Mouse (Mus musculus): Measurements from ENCODE around the gene Capn15. TPM values are rescaled to one million over a fixed set of nuclear protein-coding genes. Genes with fewer than 3 reads are reported as not detected.

The Capn15 gene
- total and polyA plus RNA-seq, 3 experiments: 5.6 to 16.2 TPM; not detected in 1

DNA sequence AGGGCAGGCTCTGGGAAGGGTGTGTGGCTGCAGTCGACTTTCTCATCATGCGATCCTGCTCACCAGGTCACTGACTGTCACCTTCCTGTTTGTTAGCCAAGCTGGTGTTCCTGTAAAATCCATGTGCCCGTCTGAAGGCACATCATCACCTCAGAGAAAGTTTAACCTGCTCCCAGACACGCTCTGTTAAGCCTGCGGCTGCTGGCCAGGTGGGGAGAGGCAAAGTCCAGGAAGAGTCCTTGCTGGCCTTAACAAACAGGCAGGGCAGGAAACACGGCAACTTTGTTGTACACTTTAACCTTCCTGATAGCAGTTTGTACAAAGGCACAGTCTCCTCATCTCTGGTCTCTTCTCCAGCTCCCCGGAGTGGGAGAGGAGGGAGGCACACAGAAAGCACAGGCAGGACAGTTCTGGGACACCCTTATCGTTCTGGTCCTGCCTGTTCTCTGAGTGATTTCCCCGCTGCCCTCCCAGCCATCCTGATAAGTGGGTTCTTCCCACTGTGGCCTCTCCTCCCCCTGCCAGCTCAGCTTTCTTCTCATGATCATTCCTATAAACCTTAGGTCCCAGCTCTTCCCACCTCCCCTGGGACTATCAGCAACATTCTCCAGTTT, 36.2 kb upstream of the Capn15 start:
- peaks cover 0 to 3% of the 10 kb centered on the region in 2 experiments; a peak in 1 of 4 replicates for H3K36me3 ChIP-seq (ENCODE audit: control insufficient read depth in 1 of 2, insufficient read depth in 2 of 2, low read length in 2 of 2)
- peaks cover 0 to 4% of the 10 kb centered on the region in 2 experiments; a peak in 2 of 4 replicates for H3K4me1 ChIP-seq (ENCODE audit: control insufficient read depth in 1 of 2, insufficient read depth in 2 of 2, low read length in 2 of 2)
- no peak overlapping the region for H3K4me3 ChIP-seq (ENCODE audit: control insufficient read depth in 1 of 2, insufficient read depth in 1 of 2, low read depth in 2 of 2, low read length in 2 of 2)
- H3K27me3 ChIP-seq (ENCODE audit: control insufficient read depth in 1 of 2, insufficient read depth in 2 of 2, low read length in 2 of 2): no peaks in the 10 kb centered on the region
- H3K9me3 ChIP-seq (replicated peaks; ENCODE audit: insufficient read depth, low read length): no peaks in the 10 kb centered on the region
- no peak overlapping the region for H3K9ac ChIP-seq (ENCODE audit: control insufficient read depth, low read depth, low read length, poor library complexity, severe bottlenecking)
- DNase-seq (ENCODE audit: low read depth, low spot score): no peak
- TF ChIP-seq USF1 (IDR thresholded peaks at IDR 0.05; ENCODE audit: low read depth, low read length) (no peak), GABPA (IDR thresholded peaks at IDR 0.05; ENCODE audit: low read depth, low read length) (no peak), MEF2A (IDR thresholded peaks at IDR 0.05; ENCODE audit: extremely low read depth, insufficient replicate concordance, low read depth, low read length, poor library complexity, severe bottlenecking) (no peak), MAX (IDR thresholded peaks at IDR 0.05; ENCODE audit: low read length) (no peak), POLR2AphosphoS2 (IDR thresholded peaks at IDR 0.05; ENCODE audit: low read length) (no peak), TBP (IDR thresholded peaks at IDR 0.05; ENCODE audit: low read depth, low read length) (no peak), ZMIZ1 (IDR thresholded peaks at IDR 0.05; ENCODE audit: low read depth, low read length) (no peak), MAZ (IDR thresholded peaks at IDR 0.05; ENCODE audit: low read depth, low read length) (no peak), NRF1 (IDR thresholded peaks at IDR 0.05; ENCODE audit: insufficient read depth, low read depth, low read length, poor library complexity, severe bottlenecking) (no peak)
- H3K27ac ChIP-seq (ENCODE audit: control insufficient read depth, low read depth, low read length): no peak overlapping the region
- H3K79me2 ChIP-seq (ENCODE audit: control insufficient read depth, insufficient read depth, low read length, poor library complexity): no peaks in the 10 kb centered on the region

DNA sequence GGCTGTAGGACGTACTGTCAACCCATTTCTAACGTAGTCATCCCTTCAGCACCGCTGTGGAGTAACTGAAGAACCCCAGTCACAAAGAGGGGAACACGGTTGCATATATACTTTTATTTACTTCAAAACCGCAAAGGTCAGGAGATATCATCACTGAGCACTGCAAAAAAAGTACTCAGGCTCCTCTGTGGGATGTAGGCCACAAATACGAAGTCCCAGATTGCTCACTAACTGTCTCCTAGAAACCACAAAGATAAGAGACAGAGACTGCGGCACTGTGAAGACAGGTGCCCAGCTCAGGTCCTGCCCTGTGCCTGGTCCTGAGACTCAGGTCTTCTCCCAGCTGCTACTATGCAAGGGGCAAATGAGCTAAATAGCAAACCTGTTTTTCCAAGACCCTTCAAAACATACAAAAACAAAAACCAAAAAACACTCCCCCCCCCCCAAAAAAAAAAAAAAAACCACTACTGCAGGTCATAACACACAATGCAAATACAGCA, 35.3 kb upstream of the Capn15 start:
- H3K4me3 ChIP-seq (ENCODE audit: control insufficient read depth in 1 of 2, insufficient read depth in 1 of 2, low read depth in 2 of 2, low read length in 2 of 2): no peak overlapping the region
- no peaks in the 10 kb centered on the region for H3K27me3 ChIP-seq (ENCODE audit: control insufficient read depth in 1 of 2, insufficient read depth in 2 of 2, low read length in 2 of 2)
- peaks cover 0 to 4% of the 10 kb centered on the region in 2 experiments; a peak in 2 of 4 replicates for H3K4me1 ChIP-seq (ENCODE audit: control insufficient read depth in 1 of 2, insufficient read depth in 2 of 2, low read length in 2 of 2)
- no peak overlapping the region for H3K27ac ChIP-seq (ENCODE audit: control insufficient read depth, low read depth, low read length)
- H3K36me3 ChIP-seq (ENCODE audit: control insufficient read depth in 1 of 2, insufficient read depth in 2 of 2, low read length in 2 of 2): peaks cover 0 to 3% of the 10 kb centered on the region in 2 experiments; a peak in 1 of 4 replicates
- peak; percentile 54 for DNase-seq (ENCODE audit: low read depth, low spot score)
- H3K9me3 ChIP-seq (replicated peaks; ENCODE audit: insufficient read depth, low read length): no peaks in the 10 kb centered on the region
- H3K9ac ChIP-seq (ENCODE audit: control insufficient read depth, low read depth, low read length, poor library complexity, severe bottlenecking): no peak overlapping the region
- TF ChIP-seq GATA1 (IDR thresholded peaks at IDR 0.05; ENCODE audit: low read depth, low read length) (peak; percentile 62; the same call in 1 of the 2 replicates), RCOR1 (IDR thresholded peaks at IDR 0.05; ENCODE audit: low read depth, low read length) (peak; percentile 95), SMC3 (IDR thresholded peaks at IDR 0.05; ENCODE audit: low read depth, low read length) (no peak), CHD1 (IDR thresholded peaks at IDR 0.05; ENCODE audit: low read depth, low read length) (no peak), ZNF384 (IDR thresholded peaks at IDR 0.05; ENCODE audit: low read depth, low read length) (peak; percentile 37; the same call in 1 of the 2 replicates), POLR2AphosphoS5 (IDR thresholded peaks at IDR 0.05; ENCODE audit: borderline replicate concordance, low read depth, low read length) (no peak), CTCF (IDR thresholded peaks at IDR 0.05 in 2 of 3, conservative IDR thresholded peaks at IDR 0.05 in 1 of 3; ENCODE audit: control insufficient read depth in 1 of 3, insufficient read depth in 1 of 3, low read depth in 2 of 3, low read length in 3 of 3, poor library complexity in 1 of 3, severe bottlenecking in 1 of 3) (no peak), EP300 (IDR thresholded peaks at IDR 0.05; ENCODE audit: low read depth in 1 of 2, low read length in 2 of 2) (peak in 1 of 2 experiments; percentile 57; a peak in 2 of 4 replicates), E2F4 (IDR thresholded peaks at IDR 0.05; ENCODE audit: borderline replicate concordance, low read depth, low read length) (no peak), BHLHE40 (IDR thresholded peaks at IDR 0.05; ENCODE audit: borderline replicate concordance, low read depth, low read length) (no peak), GABPA (IDR thresholded peaks at IDR 0.05; ENCODE audit: low read depth, low read length) (no peak), SIN3A (IDR thresholded peaks at IDR 0.05; ENCODE audit: low read length) (no peak), MYC (IDR thresholded peaks at IDR 0.05; ENCODE audit: low read depth, low read length) (no peak)
- no peaks in the 10 kb centered on the region for H3K79me2 ChIP-seq (ENCODE audit: control insufficient read depth, insufficient read depth, low read length, poor library complexity)

Measured in MEL (cell line).